Mouse (Mus musculus): Measurements from ENCODE around the gene Acsl4.

Gene Acsl4

GRCm38 (mm10) chrX:142390247-142390908 lies at the start of gene Acsl4:
Acsl4 (minus strand) TSS chrX:142390535.
- peak; percentile 90 for DNase-seq (ENCODE audit: low spot score)

GRCm38 (mm10) chrX:142437971-142438504 lies 47.7 kb upstream of the Acsl4 start:
- DNase-seq (ENCODE audit: low spot score) = no peak

GRCm38 (mm10) chrX:142432846-142433245 lies 42.5 kb upstream of the Acsl4 start:
- no peak for DNase-seq (ENCODE audit: low spot score)

GRCm38 (mm10) chrX:142427111-142427510 lies 36.8 kb upstream of the Acsl4 start:
- no peak for DNase-seq (ENCODE audit: low spot score)

GRCm38 (mm10) chrX:142426628-142427027 lies 36.3 kb upstream of the Acsl4 start:
- DNase-seq (ENCODE audit: low spot score) = no peak

GRCm38 (mm10) chrX:142413884-142414283 lies 23.5 kb upstream of the Acsl4 start:
- no peak for DNase-seq (ENCODE audit: low spot score)

- no peak for DNase-seq (ENCODE audit: low spot score)
These were observed 19.7 kb upstream of the Acsl4 start for GRCm38 (mm10) chrX:142410060-142410459.

GRCm38 (mm10) chrX:142409338-142409737 lies 19.0 kb upstream of the Acsl4 start:
- no peak for DNase-seq (ENCODE audit: low spot score)

- DNase-seq (ENCODE audit: low spot score) = no peak
These were observed 12.8 kb upstream of the Acsl4 start for GRCm38 (mm10) chrX:142403114-142403513.

- DNase-seq (ENCODE audit: low spot score) = no peak
These were observed 8.3 kb upstream of the Acsl4 start for GRCm38 (mm10) chrX:142398621-142399020.

- no peak for DNase-seq (ENCODE audit: low spot score)
These were observed 552 bp upstream of the Acsl4 start for GRCm38 (mm10) chrX:142390909-142391265.

GRCm38 (mm10) chrX:142389581-142390159 lies 665 bp downstream of the Acsl4 start:
- DNase-seq (ENCODE audit: low spot score) = no peak

GRCm38 (mm10) chrX:142388141-142388540 lies 2.2 kb downstream of the Acsl4 start:
- no peak for DNase-seq (ENCODE audit: low spot score)

- DNase-seq (ENCODE audit: low spot score) = no peak
These were observed 2.7 kb downstream of the Acsl4 start for GRCm38 (mm10) chrX:142387634-142388033.

- DNase-seq (ENCODE audit: low spot score) = no peak
These were observed 5.4 kb downstream of the Acsl4 start for GRCm38 (mm10) chrX:142384918-142385317.

GRCm38 (mm10) chrX:142379894-142380293 lies 10.4 kb downstream of the Acsl4 start:
- no peak for DNase-seq (ENCODE audit: low spot score)

- no peak for DNase-seq (ENCODE audit: low spot score)
These were observed 12.3 kb downstream of the Acsl4 start for GRCm38 (mm10) chrX:142378048-142378447.

GRCm38 (mm10) chrX:142377358-142377757 lies 13.0 kb downstream of the Acsl4 start:
- no peak for DNase-seq (ENCODE audit: low spot score)

- no peak for DNase-seq (ENCODE audit: low spot score)
These were observed 13.6 kb downstream of the Acsl4 start for GRCm38 (mm10) chrX:142376747-142377146.

- DNase-seq (ENCODE audit: low spot score) = no peak
These were observed 14.8 kb downstream of the Acsl4 start for GRCm38 (mm10) chrX:142375519-142375918.

- no peak for DNase-seq (ENCODE audit: low spot score)
These were observed 17.9 kb downstream of the Acsl4 start for GRCm38 (mm10) chrX:142372393-142372792.

GRCm38 (mm10) chrX:142369935-142370334 lies 20.4 kb downstream of the Acsl4 start:
- no peak for DNase-seq (ENCODE audit: low spot score)

- DNase-seq (ENCODE audit: low spot score) = no peak
These were observed 26.5 kb downstream of the Acsl4 start for GRCm38 (mm10) chrX:142363882-142364281.

GRCm38 (mm10) chrX:142359031-142359430 lies 31.3 kb downstream of the Acsl4 start:
- DNase-seq (ENCODE audit: low spot score) = no peak
